Mouse (Mus musculus) heart, embryonic 12.5 days (tissue): ENCODE measurements at regions not wholly inside any gene's neighbourhood (a gene's known extent, or its start where the extent isn't known, plus 50 kb on each side); places are given as distances from the start of the nearest gene placed in this dataset.
"Not testable (repeated sequence)": the region's sequence is repeated elsewhere in the genome, so short reads cannot be mapped to it uniquely, and the experiment has no call there.

ENCODE experiments used
- ATAC-seq: fragments of 200-750 bp; cut with Nextera tagmentation; 2 replicates; pipeline ENCODE4 v1.8.0; 2017; ENCODE audit warnings: moderate TSS enrichment, moderate library complexity; ENCODE audit not compliant: insufficient number of reproducible peaks, low FRiP score
- H3K27ac ChIP-seq: fragments of 300-500 bp; sonication (generic); 2 replicates; pipeline ENCODE4 v1.5.1; 2016; ENCODE audit warnings: mild to moderate bottlenecking, moderate library complexity; ENCODE audit not compliant: poor library complexity, severe bottlenecking
- H3K27me3 ChIP-seq: fragments of 300-500 bp; sonication (generic); replicated peaks from 2 replicates; pipeline ENCODE4 v1.6.1; 2016; ENCODE audit warnings: mild to moderate bottlenecking, moderate library complexity
- H3K36me3 ChIP-seq: fragments of 300-500 bp; sonication (generic); 2 replicates; pipeline ENCODE4 v1.6.1; 2016; ENCODE audit warnings: mild to moderate bottlenecking, moderate library complexity
- H3K4me1 ChIP-seq: fragments of 300-500 bp; sonication (generic); replicated peaks from 2 replicates; pipeline ENCODE4 v1.6.1; 2016; ENCODE audit warnings: mild to moderate bottlenecking
- H3K4me2 ChIP-seq: fragments of 300-500 bp; sonication (generic); 2 replicates; pipeline ENCODE4 v1.6.1; 2016; ENCODE audit warnings: mild to moderate bottlenecking, moderate library complexity
- H3K4me3 ChIP-seq: fragments of 300-500 bp; sonication (generic); 2 replicates; pipeline ENCODE4 v1.5.1; 2016; ENCODE audit warnings: mild to moderate bottlenecking
- H3K9ac ChIP-seq: fragments of 300-500 bp; sonication (generic); 2 replicates; pipeline ENCODE4 v1.6.1; 2016; ENCODE audit warnings: mild to moderate bottlenecking, moderate library complexity
- H3K9me3 ChIP-seq: fragments of 300-500 bp; sonication (generic); replicated peaks from 2 replicates; pipeline ENCODE4 v1.6.1; 2016; ENCODE audit warnings: mild to moderate bottlenecking, moderate library complexity
- WGBS: fragments of 180-500 bp; shearing (Covaris S2); methylation state at CpG from one replicate; pipeline ENCODE4 v1.1.7; 2016; 5-methylcytosine and 5-hydroxymethylcytosine counted together

DNA sequence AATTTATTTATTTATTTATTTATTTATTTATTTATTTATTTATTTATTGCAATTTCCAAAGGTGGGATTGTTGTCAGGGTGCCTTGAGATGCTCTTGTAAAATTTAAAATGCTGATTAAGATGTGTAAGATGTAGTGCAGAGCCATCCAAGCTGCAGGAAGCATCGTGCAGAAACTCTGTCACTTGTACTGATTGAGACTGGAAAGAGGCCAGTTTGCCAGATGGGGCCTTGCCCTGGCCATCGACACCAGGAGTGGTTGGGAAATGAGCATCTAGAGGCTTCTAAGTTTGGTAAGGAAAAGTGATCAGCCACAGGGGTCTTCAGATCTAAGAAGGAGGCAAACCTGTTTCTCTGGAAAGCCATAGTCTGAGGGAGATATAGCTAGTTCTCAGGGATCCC is 195.0 kb upstream of the Lrfn2 start:
- H3K27ac ChIP-seq, H3K9ac ChIP-seq, H3K4me1 ChIP-seq, H3K27me3 ChIP-seq, H3K4me3 ChIP-seq, ATAC-seq, H3K4me2 ChIP-seq, H3K9me3 ChIP-seq, H3K36me3 ChIP-seq: not testable (repeated sequence)
- WGBS: 76% methylated on average over 2 of the region's 2 CpGs

DNA sequence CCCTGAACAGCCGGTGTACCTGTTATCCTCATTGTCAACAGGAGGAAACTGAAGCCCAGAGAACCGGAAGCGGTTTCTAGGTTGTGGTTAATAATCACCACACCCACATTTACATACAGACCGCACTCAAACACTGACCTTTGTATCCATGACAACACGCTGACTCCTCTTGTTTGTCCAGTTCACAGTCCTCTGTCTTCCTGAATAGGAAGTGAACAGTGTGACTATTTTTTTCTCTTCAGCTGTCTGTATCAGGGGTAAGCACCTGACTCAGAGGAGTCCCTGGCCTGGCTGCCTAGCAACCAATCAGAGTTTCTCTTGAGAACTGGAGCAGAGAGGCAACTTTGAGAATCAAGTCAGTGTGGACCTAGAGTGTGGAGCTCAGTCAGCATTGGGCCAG is 193.5 kb upstream of the Lrfn2 start:
- no peaks in the 10 kb centered on the region for H3K4me1 ChIP-seq
- H3K9me3 ChIP-seq: peaks cover 4% of the 10 kb centered on the region
- no peak overlapping the region for H3K4me2 ChIP-seq
- no peak overlapping the region for H3K9ac ChIP-seq
- WGBS: 86% methylated on average over 5 of the region's 5 CpGs
- no peaks in the 10 kb centered on the region for H3K27me3 ChIP-seq
- H3K4me3 ChIP-seq: no peak overlapping the region
- no peaks in the 10 kb centered on the region for H3K36me3 ChIP-seq
- H3K27ac ChIP-seq: no peak overlapping the region
- ATAC-seq: no peak

DNA sequence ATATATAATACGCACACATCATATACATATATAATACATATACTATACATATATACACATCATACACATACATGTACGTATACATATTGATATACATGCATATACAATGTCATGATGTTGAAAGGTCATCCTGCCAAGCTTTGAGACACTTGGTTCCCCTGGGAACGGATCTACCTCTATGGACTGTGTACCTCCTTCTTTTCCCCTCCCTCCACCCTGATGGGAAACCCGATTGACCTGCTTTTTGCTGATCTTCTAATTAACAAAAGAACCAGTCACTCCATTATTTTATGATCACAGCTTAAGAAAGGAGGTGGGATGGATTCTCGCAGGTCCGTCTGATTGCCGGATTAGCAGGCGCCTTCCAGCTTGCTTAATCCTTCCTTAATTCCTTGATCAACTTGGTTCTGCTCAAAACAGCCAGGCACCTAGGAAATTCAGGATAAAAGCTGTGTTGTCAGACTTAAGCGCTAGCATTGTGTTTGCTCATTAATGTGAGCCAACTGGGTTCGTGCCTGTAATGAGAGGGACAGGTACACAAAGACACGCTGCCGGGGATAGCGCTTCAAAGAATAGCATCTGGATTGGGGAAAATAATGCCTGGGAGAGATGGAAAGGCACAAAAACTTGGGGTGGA is 189.3 kb upstream of the Lrfn2 start:
- no peaks in the 10 kb centered on the region for H3K36me3 ChIP-seq
- no peak for ATAC-seq
- WGBS: 83% methylated on average over 13 of the region's 13 CpGs

DNA sequence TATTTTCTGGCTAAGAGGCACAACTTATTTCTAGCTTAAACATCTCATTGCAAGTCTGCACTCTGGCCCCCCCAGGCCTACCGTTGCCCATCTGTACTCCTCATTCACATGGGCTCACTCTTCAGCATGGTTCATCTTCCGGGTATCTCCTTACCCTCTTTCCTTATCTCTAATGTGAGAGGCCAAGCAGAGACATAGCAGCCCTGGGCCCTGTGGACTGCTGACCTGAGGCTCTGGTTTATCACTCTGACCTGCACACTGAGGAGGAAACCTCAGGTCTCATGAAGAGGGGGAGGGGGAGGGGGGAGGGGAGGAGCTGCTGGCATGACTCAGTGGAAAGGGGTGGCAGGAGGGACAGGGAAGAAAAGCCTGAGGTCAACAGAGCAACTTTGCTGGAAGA is 162.1 kb upstream of the Lrfn2 start:
- Histone ChIP-seq H3K27ac (no peak overlapping the region), H3K4me1 (no peaks in the 10 kb centered on the region), H3K4me2 (no peak overlapping the region), H3K27me3 (no peaks in the 10 kb centered on the region), H3K9ac (no peak overlapping the region), H3K36me3 (no peaks in the 10 kb centered on the region), H3K4me3 (no peak overlapping the region), H3K9me3 (no peaks in the 10 kb centered on the region)
- ATAC-seq: no peak
- WGBS: 32% methylated on average over 2 of the region's 2 CpGs

More for the DNA sequence above, 189.3 kb upstream of the Lrfn2 start:
- Histone ChIP-seq H3K27ac (no peak overlapping the region), H3K4me2 (no peak overlapping the region), H3K4me3 (no peak overlapping the region), H3K4me1 (no peaks in the 10 kb centered on the region), H3K27me3 (no peaks in the 10 kb centered on the region), H3K9ac (no peak overlapping the region), H3K9me3 (peaks cover 4% of the 10 kb centered on the region)

DNA sequence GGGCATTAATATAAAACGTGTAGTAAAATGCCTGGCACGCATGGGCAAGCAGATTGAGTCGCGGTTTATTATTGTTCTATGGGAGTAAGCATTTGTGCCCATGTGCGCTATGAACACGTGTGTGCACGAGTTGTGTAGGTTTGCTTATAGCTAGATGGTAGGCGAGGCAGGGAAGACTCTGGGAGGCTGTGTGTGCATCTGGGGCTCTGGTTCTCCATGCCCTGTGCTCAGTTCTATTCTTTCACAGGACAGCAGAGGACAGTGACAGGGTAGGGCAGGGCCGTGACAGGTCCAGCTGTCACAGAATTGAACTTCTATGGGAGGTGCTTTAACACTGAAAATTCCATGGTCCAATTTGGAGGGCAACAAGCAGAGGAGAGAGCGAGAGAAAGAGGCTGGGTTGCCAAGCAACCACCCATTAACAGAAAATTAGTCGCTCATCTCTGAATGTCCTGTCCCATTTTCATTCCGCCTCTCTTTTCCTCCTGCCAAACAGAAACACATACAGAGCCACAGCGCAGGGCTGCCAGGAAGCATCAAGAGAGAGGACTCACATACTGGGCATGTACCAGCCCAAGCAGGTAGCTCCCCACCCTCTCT is 160.4 kb upstream of the Lrfn2 start:
- H3K27ac ChIP-seq: no peak overlapping the region
- ATAC-seq: no peak
- H3K4me2 ChIP-seq: no peak overlapping the region
- H3K4me1 ChIP-seq: no peaks in the 10 kb centered on the region
- H3K9me3 ChIP-seq: no peaks in the 10 kb centered on the region
- H3K4me3 ChIP-seq: no peak overlapping the region
- 86% methylated on average over 13 of the region's 13 CpGs for WGBS
- H3K9ac ChIP-seq: no peak overlapping the region
- H3K36me3 ChIP-seq: no peaks in the 10 kb centered on the region
- no peaks in the 10 kb centered on the region for H3K27me3 ChIP-seq

DNA sequence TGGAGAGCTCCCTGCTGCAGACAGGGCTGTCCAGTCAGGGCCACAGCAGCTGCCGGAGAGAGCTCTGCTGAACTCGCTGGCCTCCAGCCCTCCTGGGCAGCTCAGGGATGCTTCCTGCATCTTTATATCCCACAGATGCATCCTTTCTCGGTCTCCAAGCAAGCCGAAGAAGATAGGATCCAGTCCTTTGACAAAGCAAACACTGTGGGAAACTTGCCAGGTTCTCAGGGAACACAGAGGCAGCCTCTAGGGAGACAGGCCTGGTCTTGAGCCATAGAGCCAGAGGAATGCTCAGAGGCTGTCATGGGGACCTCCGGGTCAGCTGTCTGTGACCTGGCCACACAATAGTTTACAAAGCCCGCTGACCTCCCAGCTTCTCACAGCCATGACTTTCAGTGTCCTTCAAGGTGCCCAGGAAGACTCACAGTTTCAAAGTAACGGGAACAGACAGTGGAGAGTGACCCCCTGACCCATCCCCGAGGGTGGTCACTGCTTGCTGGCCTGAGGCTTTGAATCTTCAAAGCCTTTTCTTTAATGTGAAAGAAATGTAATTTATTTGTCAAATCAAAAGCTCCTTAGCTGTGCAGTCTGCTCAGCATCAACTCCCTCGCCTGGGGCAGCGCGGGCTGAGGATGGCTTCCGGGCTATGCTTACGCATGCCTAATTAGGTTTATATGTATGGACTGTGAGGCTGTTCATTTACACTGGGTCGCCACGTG is 157.8 kb upstream of the Lrfn2 start:
- ATAC-seq: no peak

DNA sequence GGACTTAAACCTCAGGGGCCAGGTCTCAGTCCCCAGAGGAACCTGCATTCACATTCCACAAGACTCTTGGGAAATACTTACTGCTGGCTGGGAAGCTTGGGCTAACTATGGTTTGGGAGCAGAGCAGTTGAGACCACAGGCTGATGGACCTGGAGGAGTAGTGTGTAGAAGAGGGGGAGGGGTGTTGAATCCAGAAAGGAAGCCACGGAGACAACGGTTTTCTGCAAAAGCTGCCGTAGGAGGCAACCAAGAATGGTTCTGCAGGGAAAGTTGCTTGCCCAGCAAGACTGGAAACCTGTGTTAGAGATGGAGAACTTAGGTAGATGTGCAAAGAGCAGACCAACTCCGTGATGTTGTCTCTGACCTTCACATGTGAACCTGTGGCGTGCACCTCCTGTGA is 156.7 kb upstream of the Lrfn2 start:
- no peaks in the 10 kb centered on the region for H3K36me3 ChIP-seq
- no peak overlapping the region for H3K4me2 ChIP-seq
- H3K4me3 ChIP-seq: no peak overlapping the region
- H3K27ac ChIP-seq: no peak overlapping the region
- H3K9ac ChIP-seq: no peak overlapping the region
- no peaks in the 10 kb centered on the region for H3K4me1 ChIP-seq
- no peaks in the 10 kb centered on the region for H3K9me3 ChIP-seq
- no peaks in the 10 kb centered on the region for H3K27me3 ChIP-seq
- no peak for ATAC-seq
- 70% methylated on average over 5 of the region's 5 CpGs for WGBS

More for the DNA sequence above, 157.8 kb upstream of the Lrfn2 start:
- Histone ChIP-seq H3K9ac (no peak overlapping the region), H3K27me3 (no peaks in the 10 kb centered on the region), H3K9me3 (no peaks in the 10 kb centered on the region), H3K4me2 (no peak overlapping the region), H3K4me3 (no peak overlapping the region), H3K4me1 (no peaks in the 10 kb centered on the region), H3K27ac (no peak overlapping the region), H3K36me3 (no peaks in the 10 kb centered on the region)
- WGBS: 68% methylated on average over 15 of the region's 15 CpGs

DNA sequence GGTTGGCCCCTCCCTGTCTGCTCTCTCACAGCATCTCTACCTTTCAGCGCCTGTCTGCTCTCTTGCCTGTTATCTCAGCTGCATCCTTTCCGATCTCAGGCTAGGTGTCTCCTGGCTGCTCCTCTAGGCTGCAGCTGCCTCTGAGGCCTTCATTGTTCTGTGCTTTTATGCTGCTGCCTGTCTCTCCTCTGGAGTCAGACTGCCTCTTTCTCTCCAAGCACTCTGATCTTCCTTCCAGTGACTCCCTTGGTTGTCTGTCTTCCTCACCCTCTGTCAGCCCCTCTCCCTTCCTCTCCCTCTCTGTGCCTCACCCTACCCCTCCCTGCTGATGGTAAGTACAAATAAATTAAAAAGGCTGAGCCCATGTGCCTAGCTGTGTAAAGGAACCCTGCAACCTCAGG is 155.7 kb upstream of the Lrfn2 start:
- Histone ChIP-seq H3K4me2 (no peak overlapping the region), H3K4me3 (no peak overlapping the region), H3K27ac (no peak overlapping the region), H3K36me3 (no peaks in the 10 kb centered on the region), H3K9me3 (no peaks in the 10 kb centered on the region), H3K4me1 (no peaks in the 10 kb centered on the region), H3K9ac (no peak overlapping the region), H3K27me3 (no peaks in the 10 kb centered on the region; the same call in 1 of the 2 replicates)
- 23% methylated on average over 2 of the region's 2 CpGs for WGBS
- no peak for ATAC-seq

DNA sequence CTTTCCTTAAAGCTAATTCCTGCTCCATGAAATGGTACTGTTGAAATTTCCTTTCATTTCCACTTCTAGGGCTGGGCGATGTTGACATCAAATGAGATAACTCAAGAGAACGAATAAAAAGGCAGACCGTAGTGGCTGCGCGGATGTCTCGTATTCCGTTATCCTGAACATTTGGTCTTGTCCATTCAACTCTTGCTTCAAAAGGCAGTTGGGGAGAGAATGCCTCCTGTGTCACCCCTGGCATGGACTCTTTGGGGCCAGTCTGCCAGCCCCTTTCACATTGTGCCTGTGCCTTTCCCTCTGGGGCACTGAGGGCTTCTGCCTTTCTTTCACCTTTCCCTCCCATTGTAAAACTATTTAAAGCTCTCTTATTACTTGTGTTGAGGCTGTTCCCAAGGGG is 152.0 kb upstream of the Lrfn2 start:
- no peak overlapping the region for H3K4me2 ChIP-seq
- no peak for ATAC-seq
- WGBS: 91% methylated on average over 7 of the region's 7 CpGs

DNA sequence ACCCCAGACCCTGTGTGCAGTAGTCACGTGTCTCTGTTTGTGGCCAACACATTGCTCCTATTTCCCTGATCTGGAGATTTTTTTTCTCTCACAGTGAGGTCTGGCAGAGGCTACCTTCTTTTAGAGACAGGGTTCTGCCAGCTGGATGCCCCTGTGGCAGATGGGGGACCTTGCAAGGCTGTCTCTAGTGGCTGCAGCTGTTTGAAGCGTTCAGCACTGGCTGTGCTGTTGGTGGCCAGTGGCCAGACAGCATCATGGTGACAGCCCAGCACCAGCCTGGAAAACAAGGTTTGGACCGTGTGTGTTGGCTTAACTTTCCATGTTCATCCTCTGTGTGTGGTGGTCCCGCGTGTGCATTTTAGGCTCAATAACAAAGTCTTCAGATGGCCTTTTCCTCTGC is 147.8 kb upstream of the Lrfn2 start:
- Histone ChIP-seq H3K4me2 (no peak overlapping the region), H3K4me1 (no peaks in the 10 kb centered on the region), H3K9ac (no peak overlapping the region), H3K27me3 (no peaks in the 10 kb centered on the region; the same call in 1 of the 2 replicates), H3K36me3 (no peaks in the 10 kb centered on the region), H3K4me3 (no peak overlapping the region), H3K9me3 (no peaks in the 10 kb centered on the region), H3K27ac (no peak overlapping the region)
- WGBS: 71% methylated on average over 5 of the region's 5 CpGs
- no peak for ATAC-seq

More for the DNA sequence above, 152.0 kb upstream of the Lrfn2 start:
- no peaks in the 10 kb centered on the region for H3K9me3 ChIP-seq
- no peak overlapping the region for H3K9ac ChIP-seq
- no peaks in the 10 kb centered on the region for H3K36me3 ChIP-seq
- H3K27me3 ChIP-seq: no peaks in the 10 kb centered on the region; the same call in 1 of the 2 replicates
- H3K27ac ChIP-seq: no peak overlapping the region
- no peaks in the 10 kb centered on the region for H3K4me1 ChIP-seq
- no peak overlapping the region for H3K4me3 ChIP-seq

DNA sequence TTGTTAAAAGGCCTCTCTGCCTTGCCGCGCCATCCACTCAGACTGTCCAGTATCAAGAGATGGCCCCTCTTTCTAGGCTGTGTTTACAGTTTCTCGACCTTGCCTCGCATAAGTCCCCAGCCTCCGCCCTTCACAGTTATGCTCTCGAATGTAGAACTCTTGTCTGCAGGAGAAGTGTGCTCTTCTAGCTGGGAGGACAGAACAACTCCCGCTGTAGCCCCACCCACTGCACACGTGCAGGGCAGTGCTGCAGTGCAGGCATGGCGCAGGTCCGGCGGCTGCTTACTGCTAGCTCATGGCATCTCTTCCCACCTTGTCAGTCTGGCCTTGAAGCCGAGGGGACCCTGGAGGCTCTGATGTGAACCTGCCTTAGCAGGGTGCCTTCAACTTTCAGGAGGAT is 145.7 kb upstream of the Lrfn2 start:
- no peaks in the 10 kb centered on the region; the same call in 1 of the 2 replicates for H3K27me3 ChIP-seq
- H3K4me3 ChIP-seq: no peak overlapping the region
- no peaks in the 10 kb centered on the region for H3K4me1 ChIP-seq
- H3K4me2 ChIP-seq: no peak overlapping the region
- 69% methylated on average over 12 of the region's 12 CpGs for WGBS
- H3K36me3 ChIP-seq: no peaks in the 10 kb centered on the region
- no peak overlapping the region for H3K9ac ChIP-seq
- H3K9me3 ChIP-seq: no peaks in the 10 kb centered on the region
- no peak overlapping the region for H3K27ac ChIP-seq
- no peak for ATAC-seq
